Mouse (Mus musculus) kidney, adult 9 months (tissue): ENCODE measurements around the gene Tshz2.
"Not testable (repeated sequence)": the region's sequence is repeated elsewhere in the genome, so short reads cannot be mapped to it uniquely, and the experiment has no call there.

Experiments used
- DNase-seq: peaks from one replicate; pipeline ENCODE4 v3.0.0; 2022

Gene Tshz2

GRCm38 (mm10) chr2:169632338-169633151 is at the start of gene Tshz2:
TSS of gene Tshz2 (plus strand) at chr2:169633013.
- DNase-seq: peak; percentile 53

- DNase-seq: no peak
Measured at GRCm38 (mm10) chr2:169583476-169583875, 49.3 kb upstream of the Tshz2 start.

- DNase-seq: no peak
Measured at GRCm38 (mm10) chr2:169584745-169585456, 47.9 kb upstream of the Tshz2 start.

DNA sequence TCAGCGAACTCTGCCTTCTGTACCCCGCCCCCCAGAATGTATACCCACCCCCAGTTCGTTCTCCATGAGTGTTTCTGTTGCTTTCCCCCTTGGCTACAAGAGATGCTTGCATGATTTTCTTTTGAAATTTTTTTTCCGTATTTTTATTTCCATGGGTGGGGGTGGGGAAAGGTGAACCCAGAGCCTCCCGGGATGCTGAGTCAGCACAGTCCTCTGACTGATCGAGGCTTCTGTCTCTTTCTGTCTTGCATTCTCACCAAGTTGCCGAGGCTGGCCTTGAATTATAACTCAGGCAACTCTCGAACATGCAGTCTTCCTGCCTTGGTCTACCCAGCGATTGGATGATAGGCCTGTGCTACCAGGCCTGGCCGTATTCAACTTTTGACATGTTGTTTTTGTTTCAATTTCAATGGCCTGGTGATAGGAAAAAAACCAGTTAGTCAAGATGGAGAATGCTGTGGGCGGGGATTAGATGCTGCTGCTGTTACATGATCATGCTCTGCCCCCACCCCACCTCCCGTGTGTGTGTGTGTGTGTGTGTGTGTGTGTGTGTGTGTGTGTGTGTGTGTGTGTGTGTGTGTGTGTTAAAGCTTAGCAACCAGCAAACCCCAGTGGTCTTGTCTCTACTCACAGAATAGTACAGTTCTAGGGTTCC is 47.1 kb upstream of the Tshz2 start:
- DNase-seq: no peak

GRCm38 (mm10) chr2:169586688-169587087 is 46.1 kb upstream of the Tshz2 start:
- no peak for DNase-seq

- DNase-seq: not testable (repeated sequence)
Measured at GRCm38 (mm10) chr2:169587645-169588044, 45.2 kb upstream of the Tshz2 start, which contains the start of gene Gm11011. TSS of gene Gm11011 (minus strand) at chr2:169587745.

GRCm38 (mm10) chr2:169589697-169590096 is 43.1 kb upstream of the Tshz2 start:
- no peak for DNase-seq

DNA sequence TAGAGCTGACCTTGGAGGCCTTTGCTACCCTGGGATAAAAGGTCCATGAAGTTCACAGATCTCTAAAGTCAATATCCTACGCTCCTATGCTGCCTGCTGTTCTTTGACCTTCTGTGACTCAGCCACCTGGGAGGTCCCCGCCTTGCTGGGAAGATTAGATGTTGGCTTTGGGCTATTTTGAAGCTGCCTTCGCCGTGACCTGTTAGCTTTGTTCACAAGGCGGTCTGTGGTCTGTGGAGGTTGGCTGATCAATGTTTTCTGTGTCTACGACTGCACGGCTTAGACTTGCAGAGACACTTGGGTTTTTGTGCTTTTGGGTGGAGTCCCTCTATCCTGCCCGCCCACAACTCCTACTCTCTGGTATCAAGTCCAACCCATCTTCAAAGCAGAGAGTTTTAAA is 42.4 kb upstream of the Tshz2 start:
- DNase-seq: no peak

GRCm38 (mm10) chr2:169593742-169594141 is 39.1 kb upstream of the Tshz2 start:
- DNase-seq: no peak

- no peak for DNase-seq
Measured at GRCm38 (mm10) chr2:169597357-169597756, 35.5 kb upstream of the Tshz2 start.

DNA sequence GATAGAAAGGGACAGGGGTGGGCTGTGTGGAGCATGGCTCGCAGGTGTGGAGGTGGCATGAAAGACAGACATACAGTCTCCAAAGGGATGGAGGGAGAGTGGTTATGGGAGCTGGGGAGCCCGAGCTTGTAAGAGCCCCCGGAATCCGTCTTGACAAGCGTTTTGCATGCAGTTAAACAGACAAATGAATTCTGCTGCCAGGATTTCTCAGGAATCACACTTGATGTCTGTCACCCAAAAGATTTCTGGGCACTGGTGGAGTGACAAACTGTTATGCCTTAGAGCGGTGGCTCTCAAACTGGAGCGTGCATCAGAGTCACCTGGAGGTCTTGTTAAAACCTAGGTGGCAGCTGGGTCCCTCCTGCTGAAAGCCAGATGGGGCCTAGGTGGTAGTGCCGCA is 34.8 kb upstream of the Tshz2 start:
- DNase-seq: no peak

DNA sequence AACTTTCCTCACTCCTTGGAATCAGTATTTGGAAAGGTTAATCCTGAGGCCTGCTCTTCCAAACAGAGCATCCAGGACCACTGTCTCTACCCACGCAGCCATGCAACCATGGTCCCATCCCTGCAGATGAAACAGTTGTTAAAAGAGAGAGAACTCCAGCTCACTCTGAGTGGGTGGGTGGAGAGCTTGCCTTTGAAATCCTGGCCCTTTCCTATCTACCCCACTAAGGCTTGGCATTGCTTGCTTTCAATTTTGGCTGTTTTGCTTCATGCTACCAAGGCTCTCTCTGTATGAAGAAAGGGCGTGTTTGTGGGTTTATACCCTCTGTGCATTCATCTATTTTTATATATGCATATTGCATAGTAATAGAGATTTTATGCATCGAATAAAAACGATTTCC is 33.2 kb upstream of the Tshz2 start:
- no peak for DNase-seq

DNA sequence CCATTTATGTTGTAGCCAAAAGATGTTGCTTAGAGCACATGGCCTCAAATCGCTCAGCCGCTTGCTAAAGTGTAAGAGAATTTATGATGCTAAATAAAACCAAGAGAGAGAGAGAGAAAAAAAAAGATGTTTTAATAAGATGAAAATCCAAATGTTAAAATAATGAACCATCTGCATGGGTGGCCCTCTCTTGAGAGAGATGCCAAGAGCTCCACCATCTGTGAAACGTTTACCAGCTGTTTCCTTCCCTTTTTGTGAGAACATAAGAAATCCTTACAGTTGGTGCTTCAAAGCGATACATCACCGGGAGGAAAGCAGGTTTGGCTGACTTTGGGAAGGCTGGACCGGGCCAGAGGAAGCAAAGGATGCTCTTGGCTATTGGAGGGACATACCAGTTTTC is 32.6 kb upstream of the Tshz2 start:
- DNase-seq: no peak

DNA sequence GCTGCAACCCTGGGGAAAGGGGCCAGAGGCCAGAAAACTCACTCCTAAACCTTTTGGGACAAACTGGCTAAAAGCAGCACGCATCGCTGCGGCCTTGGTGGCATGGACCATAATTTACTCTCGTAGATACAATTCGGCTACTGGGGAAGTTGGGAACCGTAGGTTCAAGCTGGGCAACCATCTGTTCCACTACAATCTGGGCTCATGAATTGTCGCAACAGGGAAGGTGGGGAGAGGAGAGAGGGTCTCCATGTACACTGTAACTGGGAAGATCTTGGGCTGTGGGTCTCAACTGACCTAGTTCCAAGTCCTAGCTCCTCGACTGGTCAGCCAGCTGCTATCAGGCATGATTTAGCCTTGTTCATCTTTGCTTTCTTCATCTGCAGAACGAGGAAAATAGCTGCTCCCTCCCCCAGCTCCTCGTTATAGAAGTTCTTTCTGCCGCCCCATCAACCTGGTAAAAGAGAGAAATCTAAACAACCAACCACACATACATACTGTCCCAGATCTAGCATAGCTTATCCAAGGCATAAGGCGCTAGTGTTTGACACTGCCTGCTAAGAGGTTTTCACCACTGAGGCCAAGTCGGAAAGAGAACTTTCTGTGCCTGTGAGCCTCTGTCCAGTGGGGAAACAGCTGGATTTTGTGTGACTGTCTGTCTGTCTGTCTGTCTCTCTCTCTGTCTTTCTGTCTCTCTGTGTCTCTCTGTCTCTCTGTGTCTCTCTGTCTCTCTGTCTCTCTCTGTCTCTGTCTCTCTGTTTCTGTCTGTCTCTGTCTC is 25.7 kb upstream of the Tshz2 start:
- DNase-seq: no peak

DNA sequence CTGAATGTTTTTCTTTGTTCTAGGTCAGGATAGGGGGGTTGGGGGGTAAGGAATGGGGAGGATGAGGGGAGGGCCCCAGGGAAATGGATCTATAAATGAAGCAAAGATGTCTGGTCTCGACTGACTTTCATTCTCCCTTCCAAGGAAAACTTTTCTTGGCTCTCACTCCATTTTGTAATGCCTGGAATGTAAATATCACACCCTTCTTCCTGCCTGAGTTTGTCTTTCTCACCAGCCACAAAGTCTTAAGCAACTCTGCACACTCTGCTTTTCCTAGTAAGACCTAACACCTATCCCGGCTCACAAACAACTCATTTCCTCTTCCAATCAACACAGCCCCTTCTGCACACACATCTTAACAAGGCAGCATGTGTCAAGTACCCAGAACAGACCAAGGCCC is 25.0 kb upstream of the Tshz2 start:
- DNase-seq: no peak

DNA sequence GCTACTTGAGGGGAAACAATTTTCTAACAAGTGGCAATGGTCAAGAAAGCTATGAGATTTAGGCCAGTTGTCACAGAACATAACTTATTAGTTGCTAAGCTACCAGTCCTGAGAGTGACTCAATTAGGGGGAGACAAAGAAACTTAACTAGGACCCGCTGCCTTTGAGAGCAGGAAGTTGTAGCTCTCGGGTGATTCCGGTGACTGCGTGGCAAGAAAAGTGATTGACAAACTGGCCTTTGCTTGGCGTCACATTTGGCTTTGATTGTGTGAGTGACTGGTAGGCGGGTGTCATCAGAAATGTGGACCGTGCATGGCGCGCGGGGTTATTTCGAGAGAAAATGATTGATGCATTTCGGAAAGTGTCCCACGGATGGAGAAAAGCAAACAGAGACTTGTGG is 22.9 kb upstream of the Tshz2 start:
- no peak for DNase-seq

GRCm38 (mm10) chr2:169610882-169611281 is 21.9 kb upstream of the Tshz2 start:
- DNase-seq: no peak

- DNase-seq: no peak
Measured at GRCm38 (mm10) chr2:169611557-169611956, 21.3 kb upstream of the Tshz2 start.

- DNase-seq: no peak
Measured at GRCm38 (mm10) chr2:169614683-169615082, 18.1 kb upstream of the Tshz2 start.

GRCm38 (mm10) chr2:169615998-169616397 is 16.8 kb upstream of the Tshz2 start:
- DNase-seq: no peak

DNA sequence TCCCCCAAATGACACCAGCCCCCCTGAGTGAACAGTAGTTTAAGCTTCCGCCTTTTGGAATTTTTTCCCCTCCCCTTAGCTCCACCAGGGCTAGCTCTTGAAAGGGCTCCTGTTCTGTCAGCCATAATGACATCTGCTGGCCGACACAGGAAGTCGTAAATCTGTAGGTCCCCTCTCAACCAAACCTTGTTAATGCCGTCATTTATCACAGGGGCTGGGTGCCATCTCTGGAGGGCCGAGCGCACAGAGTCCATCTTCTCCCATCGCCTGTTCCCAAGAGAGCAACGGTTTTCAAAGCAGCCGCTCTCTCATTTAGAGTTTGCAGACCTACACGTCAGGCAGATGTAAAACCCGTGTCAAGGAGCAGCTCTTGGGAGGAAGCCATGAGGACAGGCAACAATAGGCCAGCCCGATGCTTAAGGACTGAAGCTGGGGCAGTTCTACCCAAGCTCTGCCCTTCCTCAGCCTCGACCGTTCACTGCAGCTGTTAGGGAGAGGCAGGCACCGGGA is 11.6 kb upstream of the Tshz2 start:
- peak; percentile 43 for DNase-seq

- no peak for DNase-seq
Measured at GRCm38 (mm10) chr2:169630070-169630469, 2.7 kb upstream of the Tshz2 start.
